Mouse (Mus musculus) left cerebral cortex, adult 2 months (tissue): Measurements from ENCODE around the gene Adap1. TPM values are rescaled to one million over a fixed set of nuclear protein-coding genes. Genes with fewer than 3 reads are reported as not detected.

Source experiments
- DNase-seq, 2 experiments: peaks; one replicate each; pipeline ENCODE4 v3.0.0; 2021 to 2022; ENCODE audit warnings: low spot score in 2 of 2, mixed read lengths in 1 of 2; ENCODE audit errors: extremely low spot score in 1 of 2
- H3K27ac ChIP-seq: fragments of 200-600 bp; 2 replicates; pipeline ENCODE4 v1.8.1; 2022
- H3K4me3 ChIP-seq: fragments of 200-600 bp; 2 replicates; pipeline ENCODE4 v1.8.1; 2022
- CTCF ChIP-seq: fragments of 200-600 bp; IDR thresholded peaks from 2 replicates; pipeline ENCODE4 v1.8.1; 2022; ENCODE audit warnings: antibody characterized with exemption, mild to moderate bottlenecking, moderate library complexity
- intact Hi-C: fragments of 180-260 bp; cut with DNase I; formaldehyde crosslinking; loops from one replicate; pipeline ENCODE4 v1.15.1; 2025
- microRNA-seq, 2 experiments: library from miRNA; unstranded; fragments of <30 nt; microRNA quantifications; one replicate each; pipeline ENCODE4 v1.2.0; 2021
- total RNA-seq, 2 experiments: library from RNA; stranded (reverse); gene quantifications; 2 replicates each; pipeline ENCODE4 v1.2.3; 2021

The Adap1 gene
- total RNA-seq, 2 experiments from 2014 or later = 242 to 256 TPM

- DNase-seq = no peak
- intact Hi-C loops = no loop called here
- no peak for TF ChIP-seq CTCF
- H3K4me3 ChIP-seq = no peak overlapping the region
- no peak overlapping the region; the same call in 1 of the 2 replicates for H3K27ac ChIP-seq
These were observed 95.7 kb downstream of the Adap1 start for GRCm38 (mm10) chr5:139229716-139230115.

- Histone ChIP-seq H3K27ac (no peak overlapping the region), H3K4me3 (no peak overlapping the region)
- intact Hi-C loops = no loop called here
- no peak for DNase-seq
- no peak for TF ChIP-seq CTCF
These were observed 97.1 kb downstream of the Adap1 start for GRCm38 (mm10) chr5:139228318-139228717.

DNA sequence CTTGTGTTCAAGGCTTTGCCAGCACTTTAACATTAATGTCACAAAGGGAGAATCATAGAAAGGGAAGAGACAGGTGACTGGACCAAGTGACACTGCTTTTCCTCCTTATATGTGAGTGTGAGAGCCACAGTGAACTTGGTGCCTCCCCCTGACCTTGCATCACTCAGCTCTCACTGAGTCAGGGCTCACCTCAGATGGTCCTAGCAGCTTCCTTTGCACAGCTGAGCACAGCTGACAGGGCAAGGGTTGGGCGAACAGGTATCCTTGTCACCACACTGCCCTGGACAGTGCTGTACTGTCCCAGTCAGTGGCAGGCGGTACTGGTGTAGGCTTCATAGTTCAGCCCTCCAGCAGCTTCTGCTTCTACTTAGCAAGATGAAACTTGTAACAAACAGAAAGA, 97.8 kb downstream of the Adap1 start:
- no peak overlapping the region for H3K4me3 ChIP-seq
- H3K27ac ChIP-seq = no peak overlapping the region
- no peak for TF ChIP-seq CTCF
- no peak for DNase-seq
- intact Hi-C loops = no loop called here

- DNase-seq = no peak
- Histone ChIP-seq H3K27ac (no peak overlapping the region), H3K4me3 (no peak overlapping the region)
- TF ChIP-seq CTCF = no peak
- intact Hi-C loops = no loop called here
These were observed 98.2 kb downstream of the Adap1 start for GRCm38 (mm10) chr5:139227236-139227635.

- DNase-seq = no peak
- Histone ChIP-seq H3K27ac (no peak overlapping the region), H3K4me3 (no peak overlapping the region)
- TF ChIP-seq CTCF = no peak
- intact Hi-C loops = no loop called here
These were observed 102.1 kb downstream of the Adap1 start for GRCm38 (mm10) chr5:139223331-139223730.

Small RNA genes lying within 50 kb of the gene (microRNA-seq; reads per million reads assigned to microRNA genes)
- gene Mir339 = 261 to 310 reads per million in 2 experiments

Other genes starting within 250 kb of the Adap1 start
- gene Prkar1b, start 175.6 kb downstream of the Adap1 start, total RNA-seq = 100 to 1,000 TPM; 767 to 781 TPM
- 1 to 10 TPM; 7.4 to 8.2 TPM for gene Dnaaf5, start 175.4 kb downstream of the Adap1 start, total RNA-seq
- 100 to 1,000 TPM; 135 to 147 TPM for gene Sun1, start 125.0 kb downstream of the Adap1 start, total RNA-seq
- 10 to 100 TPM; 44.8 to 48.9 TPM for gene Get4, start 73.3 kb downstream of the Adap1 start, total RNA-seq
- 10 to 100 TPM; 67.6 to 69.4 TPM for gene Cox19, start 25.8 kb upstream of the Adap1 start, total RNA-seq
- not detected for gene Cyp2w1, start 27.0 kb upstream of the Adap1 start, total RNA-seq
- gene Gpr146, start 52.1 kb upstream of the Adap1 start, total RNA-seq = 10 to 100 TPM; 12.5 to 13.9 TPM
- gene C130050O18Rik, start 79.7 kb upstream of the Adap1 start, total RNA-seq = under 1 TPM; 0.29 to 0.63 TPM
- 1 to 10 TPM; 2.5 to 2.8 TPM for gene Gper1, start 97.5 kb upstream of the Adap1 start, total RNA-seq
- 10 to 100 TPM; 16.3 to 17.9 TPM for gene 3110082I17Rik, start 134.9 kb upstream of the Adap1 start, total RNA-seq
- gene Zfand2a, start 158.9 kb upstream of the Adap1 start, total RNA-seq = 10 to 100 TPM; 53.9 to 60.0 TPM
- gene Uncx, start 217.9 kb upstream of the Adap1 start, total RNA-seq = under 1 TPM; 0.19 to 0.27 TPM